Mouse (Mus musculus) stomach, postnatal 0 days (tissue): Measurements from ENCODE around the gene Irak2.

ENCODE experiments used
- CTCF ChIP-seq: IDR thresholded peaks from 2 replicates; pipeline ENCODE4 v1.5.1; 2016; ENCODE audit warnings: antibody characterized with exemption, low read depth, mild to moderate bottlenecking, moderate library complexity
- EP300 ChIP-seq: optimal IDR thresholded peaks from 2 replicates; pipeline ENCODE3; 2016; ENCODE audit warnings: antibody characterized with exemption

GRCm38 (mm10) chr6:113599833-113600232 is 38.4 kb upstream of the Irak2 start:
- TF ChIP-seq CTCF (no peak), EP300 (no peak)
